Mouse (Mus musculus) c-Kit-positive CD71-positive TER-119-negative erythroid progenitor cells, embryonic 14.5 days (primary cell): ENCODE results near the gene Map2k7.
"Not testable (repeated sequence)": the region's sequence is repeated elsewhere in the genome, so short reads cannot be mapped to it uniquely, and the experiment has no call there.

Experiments used
- DNase-seq: peaks from one replicate; pipeline ENCODE4 v3.0.0-alpha.2; 2013; ENCODE audit warnings: low read depth

The Map2k7 gene

GRCm38 (mm10) chr8:4226739-4227347, 11.7 kb upstream of the Map2k7 start, which contains the start of gene Lrrc8e:
Gene Lrrc8e, plus strand, starts transcription at chr8:4226827.
- no peak for DNase-seq

DNA sequence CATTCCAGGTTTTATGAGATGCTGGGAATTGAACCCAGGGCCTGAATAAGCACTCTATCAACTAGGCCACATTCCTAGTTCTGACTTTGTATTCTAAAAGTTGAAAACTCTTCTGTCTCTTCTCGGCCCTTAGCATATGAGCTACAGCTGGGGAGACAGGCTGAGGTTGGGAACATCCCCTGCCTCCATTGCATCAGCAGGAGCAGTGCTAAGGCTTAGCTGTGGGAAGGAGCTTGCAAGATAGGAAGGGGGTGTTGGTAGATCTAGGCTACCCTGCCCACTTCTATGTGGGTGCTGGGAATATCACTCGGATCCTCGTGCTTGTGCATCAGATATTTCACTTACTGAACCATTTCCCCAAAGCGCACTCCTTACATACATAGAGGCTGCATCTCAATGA, 10.6 kb upstream of the Map2k7 start:
- DNase-seq = no peak

GRCm38 (mm10) chr8:4229784-4230183, 8.8 kb upstream of the Map2k7 start:
- no peak for DNase-seq

DNA sequence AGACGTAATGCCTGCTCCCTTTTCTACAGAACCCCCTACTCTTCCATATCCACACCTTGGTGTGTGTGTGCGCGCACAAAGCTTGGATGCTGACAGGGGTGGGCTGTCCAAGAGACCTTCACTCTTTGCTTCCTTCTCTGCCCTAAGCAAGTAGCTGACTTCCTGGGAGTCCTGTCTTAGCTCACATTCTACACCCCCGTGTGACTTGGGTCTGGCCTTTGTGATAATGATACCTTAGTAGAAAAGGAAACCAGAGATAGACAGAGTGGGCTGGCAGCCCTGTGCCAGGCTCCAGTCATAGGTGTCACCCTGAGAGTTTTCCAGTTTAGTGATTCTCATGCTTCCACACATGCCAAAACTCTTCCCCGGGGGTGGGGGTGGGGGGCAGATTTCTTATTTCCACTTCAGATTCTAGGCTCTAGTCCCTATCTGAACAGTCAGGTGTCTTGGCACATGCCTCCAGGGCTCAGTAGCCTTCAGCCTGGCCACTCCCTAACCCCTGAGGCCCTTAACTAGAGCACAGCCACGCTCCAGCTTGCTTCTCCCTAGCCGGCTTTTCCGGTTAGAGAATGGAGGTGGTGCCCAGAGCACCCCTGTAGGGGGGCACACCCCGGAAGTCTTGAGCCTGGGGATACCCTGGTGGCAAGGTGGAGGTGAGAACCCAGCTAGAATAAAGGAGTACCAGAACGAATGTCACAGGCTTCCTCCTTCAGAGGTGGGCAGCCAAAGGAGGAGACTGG, 7.8 kb upstream of the Map2k7 start:
- no peak for DNase-seq

- peak; percentile 41 for DNase-seq
These were observed 616 bp upstream of the Map2k7 start for GRCm38 (mm10) chr8:4237814-4238433.

- DNase-seq = no peak
These were observed 802 bp downstream of the Map2k7 start for GRCm38 (mm10) chr8:4239193-4239890.

DNA sequence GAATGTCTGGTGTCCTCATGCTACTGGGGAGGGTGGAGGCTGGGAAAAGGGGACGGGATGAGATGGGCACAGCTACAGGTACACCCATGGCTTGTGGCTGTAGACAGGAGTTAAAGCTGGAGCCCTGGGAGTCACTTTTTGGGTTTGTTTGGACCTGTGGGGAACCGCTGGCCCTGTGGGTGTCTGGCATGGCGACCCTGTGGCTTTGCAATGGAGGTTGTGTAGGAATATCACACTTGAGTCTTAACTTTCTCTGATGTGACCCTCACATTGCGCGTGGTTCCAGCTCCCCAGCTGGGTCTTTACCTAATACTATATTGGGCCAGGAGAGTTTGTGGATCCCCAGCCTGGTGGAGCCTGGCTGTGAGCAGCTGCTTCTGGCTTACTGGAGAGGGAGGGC, 6.5 kb downstream of the Map2k7 start:
- no peak for DNase-seq

- no peak for DNase-seq
These were observed 7.2 kb downstream of the Map2k7 start for GRCm38 (mm10) chr8:4245737-4246136.

- DNase-seq = no peak
These were observed 8.7 kb downstream of the Map2k7 start for GRCm38 (mm10) chr8:4247241-4247640.

DNA sequence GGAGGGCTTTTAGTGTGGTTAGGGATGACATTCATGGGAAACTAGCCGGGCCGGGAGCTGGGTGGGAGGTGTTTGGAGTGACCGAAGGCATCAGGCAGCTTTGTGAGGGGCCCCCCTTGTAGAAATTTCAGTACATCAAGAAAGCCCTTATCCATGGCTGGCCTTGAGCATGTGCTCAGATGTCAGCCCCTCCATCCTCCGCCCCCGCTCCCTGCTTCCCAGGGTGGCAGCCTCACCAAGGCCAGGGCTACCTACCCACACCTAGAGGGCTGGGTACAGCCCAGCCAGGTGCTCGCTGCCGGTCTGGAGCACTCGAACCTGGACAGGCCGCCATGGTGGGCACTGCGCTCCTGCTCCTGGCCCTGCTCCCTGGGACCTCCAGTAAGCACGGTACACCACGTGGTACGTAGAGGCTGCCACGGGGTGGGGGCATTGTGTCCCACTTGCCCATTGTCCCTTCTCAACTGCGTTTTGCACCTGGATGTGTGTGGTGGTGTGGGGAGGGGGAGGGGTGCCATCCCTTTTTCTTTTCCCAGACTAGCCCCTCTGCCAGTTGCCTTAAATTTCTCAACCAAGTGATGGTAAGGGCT, 9.5 kb downstream of the Map2k7 start, which contains the start of gene Tgfbr3l:
Gene Tgfbr3l (plus strand): TSS at position 264 of the 590 bp plus-strand sequence.
- no peak for DNase-seq

DNA sequence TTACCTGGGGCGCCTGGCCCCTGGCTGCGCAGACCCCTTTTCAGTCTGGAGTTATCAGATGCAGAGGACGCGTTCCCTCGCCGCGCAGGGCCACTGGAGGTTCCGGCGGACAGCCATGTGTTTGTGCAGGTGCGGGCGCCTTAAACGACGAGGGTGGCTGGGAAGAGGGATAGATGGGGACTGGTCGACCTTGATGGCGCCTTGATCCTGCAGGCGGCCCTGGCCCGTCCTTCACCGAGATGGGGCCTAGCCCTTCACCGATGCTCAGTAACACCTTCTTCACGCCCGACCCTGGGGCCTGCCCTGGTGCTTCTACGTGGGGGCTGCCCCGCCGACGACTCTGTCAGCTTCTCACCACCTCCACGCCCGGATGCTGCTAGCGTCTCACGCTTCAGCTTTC, 10.7 kb downstream of the Map2k7 start:
- DNase-seq = no peak

DNA sequence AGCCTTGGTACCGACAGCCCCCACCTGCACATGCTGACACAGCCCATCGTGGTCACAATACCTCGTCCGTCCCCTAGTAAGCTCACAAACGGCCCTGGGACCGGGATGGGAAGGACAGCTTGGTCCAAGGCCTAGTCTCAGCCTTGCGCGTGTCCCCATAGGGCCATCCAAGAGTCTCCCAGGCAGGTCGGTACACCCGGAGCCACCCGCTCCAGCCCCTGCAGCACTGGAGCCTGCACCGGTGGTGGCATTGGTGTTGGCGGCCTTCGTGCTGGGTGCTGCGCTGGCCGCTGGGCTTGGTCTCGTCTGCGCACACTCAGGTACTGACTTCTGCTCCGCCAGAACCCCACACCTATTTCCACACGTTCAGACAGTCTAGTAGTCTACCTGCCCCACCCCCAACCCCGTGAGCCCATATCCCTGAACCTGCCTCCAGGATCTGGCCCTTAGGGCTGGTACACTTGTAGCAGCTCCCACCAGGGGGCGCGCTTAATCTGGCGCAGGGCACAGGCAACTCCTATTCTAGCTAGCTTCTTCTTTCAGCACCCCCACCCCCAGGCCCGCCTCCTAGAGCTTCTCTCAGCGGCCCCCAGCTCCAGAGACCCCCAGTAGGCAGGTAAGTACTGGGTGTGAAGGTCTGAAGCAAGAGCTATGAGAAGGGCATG, 11.9 kb downstream of the Map2k7 start:
- DNase-seq = peak; percentile 71

GRCm38 (mm10) chr8:4252116-4252760, 13.7 kb downstream of the Map2k7 start:
- no peak for DNase-seq

DNA sequence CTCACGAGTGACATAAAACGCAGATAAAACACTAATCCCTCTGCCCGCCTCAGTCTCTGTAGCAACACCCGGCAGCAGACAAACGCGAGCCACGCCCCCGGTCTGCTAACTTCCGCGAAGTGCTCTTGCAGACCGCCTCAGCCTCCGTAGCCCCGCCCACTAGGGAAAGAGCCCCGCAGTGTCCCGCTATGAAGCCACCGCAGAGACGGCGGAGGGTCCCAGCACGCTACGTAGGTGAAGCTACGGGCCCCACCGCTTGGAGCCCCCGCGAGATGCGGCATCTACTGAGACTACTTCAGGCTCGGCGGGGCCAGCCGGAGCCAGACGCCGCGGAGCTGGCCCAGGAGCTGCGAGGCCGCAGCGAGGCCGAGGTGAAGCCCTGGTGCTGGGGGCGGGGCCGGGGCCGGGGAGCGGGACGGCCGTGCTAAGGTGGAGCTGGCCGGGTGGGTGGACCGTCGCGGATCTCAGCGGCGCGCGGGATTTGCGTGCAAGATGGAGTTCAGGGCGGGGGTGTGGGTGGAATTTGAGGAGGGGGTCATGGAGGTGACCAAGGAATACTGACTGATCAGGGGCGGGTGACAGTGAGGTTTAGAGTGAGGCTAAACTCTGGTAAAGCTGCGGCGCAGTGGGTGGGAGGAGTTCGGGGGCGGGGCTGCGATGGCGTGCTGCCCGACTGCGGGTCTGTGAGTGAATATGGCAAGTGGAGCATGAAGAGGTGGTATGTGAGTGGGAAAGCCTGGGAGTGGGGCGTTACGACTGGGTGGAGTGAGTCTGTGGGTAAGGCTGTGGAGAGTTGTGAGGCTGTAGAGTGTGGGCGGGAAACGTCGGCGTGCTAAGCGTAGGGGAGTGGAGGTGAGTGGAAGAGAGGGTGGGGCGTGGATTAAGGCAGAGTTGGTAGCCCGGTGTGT, 14.6 kb downstream of the Map2k7 start, which contains the start of gene Snapc2:
Gene Snapc2 (plus strand): TSS at position 147 of the 908 bp plus-strand sequence.
- peak; percentile 94 for DNase-seq

GRCm38 (mm10) chr8:4254001-4254400, 15.5 kb downstream of the Map2k7 start:
- DNase-seq = no peak

GRCm38 (mm10) chr8:4255471-4255870, 16.9 kb downstream of the Map2k7 start:
- DNase-seq = not testable (repeated sequence)

DNA sequence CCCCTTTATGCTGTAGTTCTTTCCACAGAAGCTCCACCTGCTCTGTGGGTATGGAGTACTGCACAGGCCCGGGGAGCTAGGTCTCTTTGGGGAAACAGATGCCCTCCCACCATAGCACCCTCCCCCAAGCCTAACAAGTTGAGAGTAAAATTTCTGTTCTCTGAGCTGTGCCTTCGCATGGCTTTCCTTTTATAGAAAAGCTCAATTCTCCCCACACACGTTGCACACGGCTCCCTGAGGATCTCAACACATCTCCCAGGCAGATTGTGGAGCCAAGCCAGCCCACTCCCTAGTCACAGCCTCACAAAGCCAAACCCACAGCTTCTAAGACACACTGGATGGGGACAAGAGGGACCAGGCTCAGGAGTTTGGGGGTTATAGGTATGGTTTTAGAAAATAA, 18.4 kb downstream of the Map2k7 start:
- no peak for DNase-seq

GRCm38 (mm10) chr8:4257350-4257749, 18.8 kb downstream of the Map2k7 start:
- no peak for DNase-seq

- peak; percentile 62 for DNase-seq
These were observed 19.7 kb downstream of the Map2k7 start for GRCm38 (mm10) chr8:4258233-4258632.

DNA sequence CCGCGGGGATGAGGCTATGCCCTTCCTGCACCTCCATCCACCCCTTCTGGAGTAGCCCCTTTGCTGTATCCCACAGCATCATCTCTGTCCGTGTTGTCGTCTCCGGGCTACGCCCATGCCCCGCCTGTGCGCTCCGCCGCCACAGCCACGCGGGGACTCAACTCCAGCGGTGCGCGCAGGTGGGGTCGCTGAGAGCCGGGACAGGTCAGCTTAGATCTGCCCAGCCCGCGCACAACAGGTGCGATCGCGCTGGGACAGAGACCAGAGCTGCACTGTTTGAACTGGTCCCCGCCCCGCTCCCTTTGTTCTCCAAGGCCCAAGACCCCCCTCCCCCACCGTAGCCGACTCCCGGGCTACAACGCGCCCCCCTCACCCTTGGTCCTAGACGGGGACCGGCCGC, 20.1 kb downstream of the Map2k7 start:
- no peak for DNase-seq
